Mouse (Mus musculus): ENCODE data around the gene Nfe2l1.
A peak's percentile ranks its signal among the peaks of the same experiment; 100 is the strongest.

Gene Nfe2l1

DNA sequence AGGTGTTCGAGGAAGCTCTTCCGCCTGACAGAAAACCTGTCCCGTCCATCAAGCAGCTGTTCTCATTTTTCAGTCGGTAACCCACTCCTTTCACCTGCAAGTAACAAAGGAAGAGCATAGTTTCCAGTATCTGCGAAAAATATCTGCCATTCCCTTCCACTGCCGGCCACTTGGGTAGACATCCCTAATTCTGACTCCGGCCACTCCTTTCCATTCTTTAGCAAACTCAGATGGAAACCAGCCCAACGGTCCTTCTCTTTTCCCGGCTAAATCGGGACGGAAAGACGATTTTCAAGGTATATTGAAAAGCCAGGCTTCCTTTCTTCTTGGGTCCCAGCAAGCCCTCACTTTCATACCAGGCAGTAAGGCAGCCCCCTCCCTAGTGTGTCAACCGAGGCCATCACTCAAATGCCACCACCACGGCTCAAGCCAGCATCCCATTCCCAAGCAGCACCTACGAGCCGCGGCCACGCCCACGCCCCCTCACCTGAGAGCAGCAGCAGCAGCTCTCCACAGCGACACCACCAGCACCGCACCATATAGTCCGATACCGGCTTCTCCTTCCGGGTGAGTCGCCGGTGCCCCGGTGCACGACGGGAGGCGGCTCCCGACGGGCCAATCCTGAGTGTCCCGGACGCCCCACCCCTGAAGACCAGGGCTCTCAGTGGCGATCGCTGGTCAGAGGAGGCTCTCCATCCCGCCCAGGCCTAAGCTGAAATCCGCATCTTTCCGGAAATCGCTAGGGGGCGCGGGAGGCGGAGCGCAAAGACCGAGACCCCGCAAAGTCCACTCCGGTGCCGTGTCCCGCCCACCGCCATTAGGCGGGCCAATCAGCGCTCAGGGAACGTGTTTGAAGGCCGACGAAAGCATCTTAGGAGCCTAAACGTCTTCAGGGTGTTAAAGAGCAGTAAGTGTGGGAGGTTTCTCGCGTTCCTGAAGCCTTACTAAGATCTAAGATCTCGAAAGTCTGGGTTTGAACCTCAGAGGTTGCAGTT is 52.5 kb downstream of the Nfe2l1 start, which contains the start of gene Snx11:
Gene Snx11 (minus strand): TSS at position 592 of the 995 bp plus-strand sequence.
- DNase-seq = peak; percentile 98

DNA sequence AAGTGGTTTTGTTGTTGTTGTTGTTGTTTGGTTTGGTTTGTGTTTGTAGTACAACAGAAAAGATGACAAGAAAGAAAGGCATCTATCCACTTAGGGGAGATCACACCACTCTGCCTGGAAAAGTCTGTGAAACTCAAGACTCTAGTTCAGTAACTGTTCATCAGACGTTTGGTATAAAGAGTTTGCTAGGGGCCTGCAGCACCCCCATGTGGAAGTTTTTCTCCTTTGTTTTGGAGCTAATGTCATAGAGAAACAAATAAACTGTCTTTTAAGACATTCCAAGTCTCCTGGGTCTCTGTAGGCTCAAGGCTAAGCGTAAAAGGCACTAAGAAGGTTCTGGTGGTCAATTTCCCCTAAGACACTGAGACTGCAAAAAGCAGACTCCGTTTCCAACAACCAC is 53.7 kb downstream of the Nfe2l1 start:
- DNase-seq = no peak

DNA sequence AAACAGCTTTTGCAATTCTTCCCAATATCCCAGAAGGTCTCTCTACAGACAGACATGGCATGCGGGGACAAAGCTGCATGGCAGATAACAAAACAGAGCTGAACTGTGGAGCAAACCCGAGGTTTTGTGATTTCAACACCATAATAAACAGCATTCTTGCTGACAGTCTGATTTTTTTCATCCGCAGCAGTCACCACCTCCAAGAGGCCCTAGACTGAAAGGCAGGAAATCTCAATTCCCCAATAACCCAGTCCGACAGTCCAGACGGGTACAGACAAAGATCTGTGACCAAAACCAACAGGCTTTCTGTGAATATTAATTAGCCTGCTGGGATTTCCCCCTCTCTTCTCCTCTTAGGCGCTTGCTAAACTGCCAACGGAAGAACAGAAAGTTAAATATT is 54.1 kb downstream of the Nfe2l1 start:
- DNase-seq = no peak

DNA sequence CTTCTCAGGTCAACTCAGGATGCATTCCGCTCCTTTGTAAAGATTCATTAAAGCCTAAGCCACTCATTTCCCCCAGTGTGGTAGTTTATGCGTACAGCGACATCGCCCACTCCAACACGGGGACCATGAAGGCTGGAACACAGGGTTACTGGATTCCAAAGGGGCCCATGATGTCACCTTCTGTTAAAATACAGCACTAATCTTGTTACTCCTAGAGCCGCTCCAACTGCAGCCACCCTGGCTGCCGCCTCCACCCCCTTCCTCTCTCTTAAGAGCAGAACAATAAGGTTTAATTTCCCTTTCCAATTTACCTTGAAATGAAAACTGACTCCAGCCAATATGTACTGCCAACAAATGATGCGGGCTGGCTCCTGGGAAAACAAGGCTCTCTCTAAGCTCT is 54.7 kb downstream of the Nfe2l1 start:
- DNase-seq = no peak

DNA sequence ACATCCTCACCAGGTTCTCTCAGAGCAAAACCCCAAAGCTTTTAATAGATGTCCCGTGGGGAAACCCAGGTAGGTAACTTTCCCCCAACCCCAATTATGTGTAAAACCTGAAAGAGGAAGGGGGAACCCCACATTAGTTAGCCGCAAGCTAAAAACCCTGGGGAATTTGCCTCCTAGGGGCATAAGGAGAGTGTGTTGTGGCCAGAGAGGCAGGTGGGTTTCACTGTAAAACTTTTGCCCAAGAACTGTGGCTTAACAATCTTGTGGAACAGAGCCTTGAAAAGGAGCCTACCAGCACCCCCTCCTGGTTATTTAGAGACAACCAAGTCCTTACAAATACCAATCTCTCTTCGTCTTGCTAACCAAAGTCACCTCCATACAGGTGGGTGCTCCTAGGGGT is 55.2 kb downstream of the Nfe2l1 start:
- DNase-seq = peak; percentile 32

DNA sequence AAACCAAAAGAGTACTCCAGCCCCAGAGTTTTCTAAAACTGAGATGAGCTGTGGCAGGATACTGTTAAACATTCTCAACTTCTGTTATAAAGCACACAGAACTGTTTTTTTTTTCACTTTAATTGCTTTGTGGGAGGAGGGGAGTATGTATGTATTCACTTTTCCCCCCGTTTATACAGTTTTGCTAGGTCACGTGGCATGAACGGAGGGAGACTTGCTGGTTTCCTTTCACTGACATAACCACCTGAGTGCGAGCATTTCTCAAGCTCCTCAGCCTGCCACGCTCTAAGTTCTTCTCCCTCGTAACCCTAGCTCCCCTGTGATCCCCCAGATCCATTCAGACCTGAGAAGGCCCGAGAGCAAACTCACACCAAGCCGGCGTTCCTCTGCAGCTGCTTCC is 57.4 kb downstream of the Nfe2l1 start:
- no peak for DNase-seq

DNA sequence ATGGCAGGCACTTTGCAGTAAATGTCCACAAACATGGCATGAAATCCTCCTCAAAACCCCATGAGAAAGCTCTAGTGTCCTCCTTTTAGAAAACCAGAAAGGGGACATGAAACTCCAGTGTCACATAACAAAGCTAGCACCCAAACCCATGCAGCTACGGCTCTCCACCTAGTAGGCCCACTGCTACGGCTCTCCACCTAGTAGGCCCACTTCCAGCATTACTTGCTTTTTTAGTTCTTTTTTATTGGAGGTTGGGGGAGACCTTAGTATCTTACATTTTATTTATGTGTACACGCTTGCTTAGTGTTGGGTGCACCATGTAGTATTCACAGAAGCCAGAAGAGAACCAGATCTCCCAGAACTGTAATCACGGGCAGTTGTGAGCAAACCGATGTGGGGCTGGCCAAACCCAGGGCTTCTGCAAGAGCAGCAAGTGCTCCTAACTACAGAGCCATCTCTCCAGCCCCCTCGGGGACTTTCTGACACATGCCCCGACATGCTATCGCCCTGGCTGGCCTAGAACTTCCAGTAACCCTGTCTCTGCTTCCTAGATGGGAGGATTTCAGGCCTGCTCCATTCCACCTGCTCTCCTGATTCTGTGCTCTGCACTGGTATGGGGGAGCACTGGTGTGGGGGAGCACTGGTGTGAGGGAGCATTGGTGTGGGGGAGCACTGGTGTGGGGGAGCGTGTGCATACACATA is 58.3 kb downstream of the Nfe2l1 start:
- no peak for DNase-seq

DNA sequence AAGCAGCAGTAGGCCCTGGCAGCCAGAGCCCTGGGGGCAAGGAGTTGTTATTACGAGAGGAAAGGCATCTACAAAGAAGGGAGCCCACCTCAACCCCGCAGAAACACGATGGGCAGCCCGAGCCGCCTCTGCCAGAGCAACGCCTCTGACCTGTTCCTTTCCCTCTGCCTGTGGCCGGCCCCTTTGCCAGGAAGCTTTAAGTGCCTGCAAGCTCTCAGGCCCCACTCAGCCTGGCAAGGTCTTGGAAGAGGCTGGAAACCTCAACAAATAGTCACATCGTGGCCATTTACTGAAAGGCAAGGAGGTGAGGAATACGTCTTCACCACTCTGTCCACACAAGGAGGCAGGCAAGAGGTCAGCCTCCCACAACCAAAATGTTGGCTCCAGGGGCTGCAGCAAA is 61.5 kb downstream of the Nfe2l1 start:
- DNase-seq = no peak

Data from embryo, embryonic 11 days (tissue).